Mouse (Mus musculus) large intestine, adult 2 months (tissue): ENCODE measurements around the gene Ect2. TPM values are rescaled to one million over a fixed set of nuclear protein-coding genes. Genes with fewer than 3 reads are reported as not detected.

Experiments
- DNase-seq: peaks from one replicate; pipeline ENCODE4 v3.0.0-alpha.2; 2012; ENCODE audit warnings: low read depth, low spot score
- WGBS: fragments of 180-500 bp; shearing (Covaris S2); methylation state at CpG from one replicate; pipeline ENCODE4 v1.1.7; 2018; 5-methylcytosine and 5-hydroxymethylcytosine counted together
- polyA plus RNA-seq: library from polyadenylated mRNA; depleted of rRNA; stranded (reverse); fragments of >200 nt; gene quantifications from 2 replicates; pipeline ENCODE4 v1.2.3, GENCODE M21; 2012; rRNA removed

Gene Ect2
- polyA plus RNA-seq, 1 experiment = 5.6 TPM

DNA sequence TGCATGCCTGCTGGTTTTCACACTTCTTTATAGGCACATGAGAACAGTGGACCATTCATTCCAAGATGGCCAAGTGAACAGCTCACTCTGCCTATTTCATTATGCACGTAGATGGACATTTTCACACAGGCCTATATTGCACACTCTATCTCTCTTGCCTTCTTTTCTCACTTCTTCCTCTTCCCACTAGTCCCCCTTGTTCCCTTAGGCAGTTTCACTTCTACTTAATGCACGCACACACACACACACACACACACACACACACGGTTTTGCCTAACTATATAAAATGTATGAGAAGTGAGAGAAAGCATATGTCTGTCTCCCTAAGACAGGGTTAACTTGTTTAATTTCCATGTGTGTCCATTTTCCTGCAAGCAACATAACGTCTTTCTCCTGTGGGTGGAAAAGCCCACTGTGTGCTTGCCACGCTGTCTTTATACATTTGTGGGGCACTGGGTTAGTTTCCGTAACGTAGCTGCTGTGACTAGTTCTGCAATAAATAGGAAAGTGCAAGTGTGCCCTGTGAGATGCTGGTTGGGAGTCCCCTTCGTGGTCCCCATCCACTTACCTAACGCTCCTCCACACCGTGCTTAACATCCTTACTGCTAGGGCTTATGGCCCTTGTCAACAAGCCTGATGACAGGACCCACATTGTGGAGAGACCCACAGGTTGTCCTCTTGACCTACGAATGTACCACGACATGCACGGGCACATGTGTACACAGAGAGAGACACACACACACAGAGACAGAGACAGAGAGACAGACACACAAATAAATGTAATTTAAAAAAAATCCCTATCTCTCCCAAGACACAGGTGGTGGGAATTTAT is 72.2 kb downstream of the Ect2 start:
- WGBS = 77% methylated on average over 13 of the region's 13 CpGs
- DNase-seq = no peak

DNA sequence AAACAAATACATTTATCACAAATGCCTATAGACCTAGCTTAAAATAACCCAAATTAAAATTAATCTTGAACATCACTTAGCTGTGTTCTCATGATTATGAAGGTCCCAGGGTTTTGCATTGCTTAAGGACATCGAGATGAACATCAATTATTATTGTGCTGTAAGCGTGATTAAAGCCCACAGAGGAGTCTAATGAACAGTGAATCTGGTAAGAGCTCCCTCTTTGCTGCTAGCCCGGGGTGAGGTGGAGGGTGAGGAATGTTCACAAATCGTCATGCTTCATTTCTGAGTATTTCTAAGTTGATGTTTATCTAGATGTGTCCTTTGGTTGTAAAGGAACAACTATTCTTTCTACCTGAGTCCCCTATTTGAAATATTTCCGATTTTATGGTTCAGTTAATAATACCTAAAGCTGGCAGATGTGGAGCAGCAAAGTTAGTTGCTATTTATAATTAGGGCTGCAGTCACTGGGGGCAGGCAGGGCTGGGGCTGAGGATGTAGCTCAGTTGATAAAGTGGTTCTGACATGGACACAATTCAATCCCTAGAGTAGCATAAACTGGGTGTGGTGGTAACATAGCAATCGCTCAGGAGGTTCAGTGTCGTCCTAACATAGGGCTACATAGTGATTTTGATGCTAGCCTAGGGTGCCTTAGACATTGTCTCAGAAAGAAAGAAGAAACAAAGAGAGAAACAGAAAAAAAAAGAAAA is 73.5 kb downstream of the Ect2 start:
- DNase-seq = no peak
- 78% methylated on average over 7 of the region's 7 CpGs for WGBS

DNA sequence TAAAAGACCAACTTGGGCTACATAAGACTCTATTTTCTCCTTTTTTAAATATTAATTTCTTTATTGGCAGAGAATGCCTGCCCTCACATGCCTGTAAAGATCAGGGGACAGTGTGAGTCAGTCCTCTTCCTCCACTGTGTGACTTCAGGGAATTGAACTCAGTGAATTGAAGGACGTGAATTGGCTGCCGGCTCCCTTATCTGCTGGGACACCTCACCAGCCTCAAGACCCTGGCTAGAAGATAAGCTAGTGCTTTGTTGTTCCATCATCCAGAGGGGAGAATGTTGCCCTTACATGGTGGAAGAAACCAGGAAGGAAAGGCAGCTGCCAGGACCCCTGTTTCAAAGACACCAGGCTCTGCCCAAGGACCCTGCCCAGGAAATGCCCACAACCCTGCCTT is 79.8 kb downstream of the Ect2 start:
- 88% methylated on average over 2 of the region's 2 CpGs for WGBS
- no peak for DNase-seq

DNA sequence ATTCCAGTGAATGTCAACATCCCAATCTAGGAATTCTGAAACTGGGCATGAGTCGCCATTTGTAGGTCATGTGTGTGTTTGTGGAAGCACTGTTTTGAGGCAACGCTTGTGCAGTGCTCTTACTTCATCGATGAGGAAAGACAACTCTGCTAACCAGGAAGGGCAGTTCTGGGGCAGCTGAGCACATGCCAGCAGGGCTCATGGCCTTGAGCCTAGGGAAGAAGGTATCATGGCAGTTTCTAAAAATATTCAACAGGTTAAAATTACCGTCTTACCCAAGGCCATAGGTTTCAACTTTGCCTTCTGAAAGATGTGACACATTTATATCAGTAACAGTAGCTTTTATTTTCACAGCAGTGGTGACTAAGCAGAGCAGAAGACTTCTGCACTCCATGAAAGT is 82.0 kb downstream of the Ect2 start:
- WGBS = 84% methylated on average over 4 of the region's 4 CpGs
- no peak for DNase-seq

DNA sequence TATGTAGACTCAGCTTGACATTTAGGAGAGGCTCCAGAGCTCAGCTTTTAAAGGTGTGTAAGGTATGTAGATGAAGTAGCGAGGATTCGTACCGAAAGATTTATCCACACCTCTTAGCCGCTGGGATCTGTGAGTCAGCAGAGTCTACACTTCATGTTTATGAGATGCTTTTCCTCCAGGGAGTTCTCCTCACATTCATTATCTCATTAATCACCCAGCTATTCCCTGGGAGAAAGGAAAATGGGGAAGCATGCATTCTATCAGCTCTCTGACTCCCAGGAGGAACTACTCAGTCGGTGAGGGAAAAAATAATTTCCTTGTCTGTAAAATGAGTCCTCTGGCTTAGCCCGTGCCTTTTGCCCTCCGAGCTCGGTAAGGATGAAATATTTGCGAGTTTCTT is 83.3 kb downstream of the Ect2 start:
- DNase-seq = no peak
- WGBS = 65% methylated on average over 9 of the region's 9 CpGs

DNA sequence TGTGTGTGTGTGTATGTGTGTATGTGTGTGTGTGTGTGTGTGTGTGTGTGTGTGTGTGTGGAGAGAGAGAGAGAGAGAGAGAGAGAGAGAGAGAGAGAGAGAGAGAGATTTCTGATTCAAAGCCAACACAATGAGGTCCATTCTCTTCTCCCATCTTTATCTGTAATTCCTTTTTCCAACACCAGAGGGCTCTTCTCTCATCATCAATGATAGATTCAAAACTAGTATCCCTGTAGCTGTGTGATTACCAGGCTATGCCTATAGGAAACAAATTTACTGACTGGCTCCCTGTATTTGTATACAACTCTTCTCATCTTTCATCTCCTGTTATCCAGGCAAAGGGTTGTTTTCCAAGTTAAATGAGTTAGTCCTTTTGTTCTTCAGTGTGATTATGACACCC is 86.5 kb downstream of the Ect2 start:
- peak; percentile 11 for DNase-seq

DNA sequence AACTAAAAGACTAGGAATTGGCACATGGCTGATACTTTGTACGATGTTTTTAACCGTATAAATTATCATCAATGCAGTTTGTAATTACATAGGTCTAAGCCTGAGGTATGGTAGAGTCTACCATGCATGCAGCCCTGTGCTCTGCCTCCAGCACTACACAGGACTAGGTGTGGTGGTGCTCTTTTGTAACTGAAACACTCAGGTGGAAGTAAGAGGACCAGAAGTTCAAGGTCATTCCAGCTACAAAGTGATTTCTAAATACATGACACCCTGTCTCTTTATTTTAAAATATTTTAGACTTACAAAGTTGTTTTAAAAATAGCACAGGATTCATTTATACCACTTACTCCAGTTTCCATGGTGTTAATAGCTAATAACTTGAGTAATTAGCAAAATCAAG is 88.8 kb downstream of the Ect2 start:
- 94% methylated on average over 2 of the region's 2 CpGs for WGBS
- no peak for DNase-seq

DNA sequence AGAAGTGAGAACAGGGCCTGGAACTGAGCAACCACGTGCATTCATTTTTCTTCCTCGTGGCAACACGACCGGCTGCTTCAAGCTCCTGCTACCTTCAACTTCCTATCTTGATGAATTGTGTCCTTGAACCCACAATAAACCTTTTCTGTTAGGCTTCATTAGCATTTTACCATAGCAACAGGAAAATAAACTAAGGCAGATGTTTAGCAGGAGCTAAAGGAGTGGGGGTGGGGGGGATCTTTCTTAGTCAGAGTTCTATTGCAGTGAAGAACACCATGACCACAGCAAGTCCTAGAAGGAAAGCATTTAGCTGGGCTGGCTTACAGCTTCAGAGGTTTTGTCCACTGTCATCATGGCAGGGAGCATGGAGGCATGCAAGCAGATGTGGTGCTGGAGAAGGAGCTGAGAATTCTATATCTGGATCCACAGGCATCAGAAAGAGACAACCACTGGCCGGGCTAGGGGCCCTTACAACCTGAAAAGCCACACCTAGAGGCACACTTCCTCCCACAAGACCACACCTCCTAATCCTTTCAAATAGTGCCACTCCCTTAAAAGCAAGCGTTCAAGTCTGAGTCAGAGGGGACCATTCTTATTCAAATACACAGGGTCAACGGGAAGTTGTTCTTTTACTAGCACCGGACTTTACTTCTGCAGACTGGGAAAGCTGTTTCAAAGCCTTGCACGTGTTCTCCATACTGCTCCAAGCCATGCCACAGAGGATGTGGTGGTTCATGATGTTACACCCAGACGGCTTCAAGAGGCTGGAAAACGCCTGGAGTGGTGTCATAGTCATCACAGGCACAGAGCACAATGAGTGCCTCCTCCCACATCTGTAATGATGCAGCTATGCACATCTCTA is 90.0 kb downstream of the Ect2 start:
- 56% methylated on average over 11 of the region's 11 CpGs for WGBS

DNA sequence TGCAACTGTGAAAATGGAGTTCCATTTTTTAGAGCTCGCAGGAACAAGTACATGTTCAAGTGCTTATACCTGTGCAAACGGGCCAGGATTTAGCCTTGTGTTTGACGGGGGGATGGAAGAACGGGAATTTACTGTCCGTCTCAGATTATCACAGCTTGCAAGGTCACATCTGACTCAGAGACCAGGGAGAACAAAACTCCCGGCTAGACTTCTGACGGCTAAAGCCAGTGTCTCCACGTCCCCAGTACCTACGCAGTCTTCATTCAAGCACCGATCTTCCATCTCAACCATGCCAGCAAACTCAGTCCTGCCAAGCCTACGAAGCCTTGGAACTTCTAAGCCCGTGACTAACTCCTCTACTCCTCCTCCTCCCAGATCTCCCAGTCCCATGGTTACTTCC is 93.2 kb downstream of the Ect2 start:
- 87% methylated on average over 12 of the region's 12 CpGs for WGBS
- DNase-seq = no peak

More for the DNA sequence above, 90.0 kb downstream of the Ect2 start:
- DNase-seq = no peak

DNA sequence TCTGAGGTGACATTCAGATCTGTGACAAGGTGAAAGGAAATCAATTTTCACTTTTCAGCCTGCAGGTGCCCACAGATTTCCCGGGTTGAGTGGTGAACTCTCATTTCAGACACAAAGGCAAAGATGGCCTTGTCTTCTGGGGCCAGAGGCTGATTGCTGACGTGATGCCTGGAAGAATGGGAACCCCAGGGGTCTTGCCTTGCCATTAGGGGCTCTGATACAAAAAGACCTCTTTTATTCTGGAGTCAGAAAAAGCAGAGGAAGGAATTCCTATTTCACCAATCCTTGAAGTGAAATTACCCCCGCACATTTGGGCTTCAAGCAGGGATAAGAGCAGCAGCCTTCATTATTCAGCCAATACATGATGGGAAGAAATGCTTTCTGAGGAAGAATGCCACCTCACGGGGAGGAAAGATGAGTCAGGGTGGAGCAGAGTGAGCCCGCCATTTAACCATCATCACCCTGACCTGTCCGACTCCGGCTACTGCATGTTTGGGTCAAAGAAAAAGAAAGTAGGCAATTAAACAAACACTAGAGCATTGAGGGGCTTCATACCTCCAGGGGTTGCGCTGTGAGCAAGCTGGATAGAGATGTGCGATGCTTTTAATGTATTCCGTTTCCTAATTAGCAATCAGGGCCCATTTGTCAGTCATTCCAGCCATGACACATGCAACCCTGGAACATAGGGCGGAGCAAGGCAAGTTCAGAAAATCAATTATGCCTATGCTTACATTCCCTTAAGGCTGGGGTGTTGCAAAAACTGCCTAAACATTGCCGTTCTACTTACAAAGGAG is 94.0 kb downstream of the Ect2 start:
- no peak for DNase-seq
- WGBS = 85% methylated on average over 12 of the region's 12 CpGs

DNA sequence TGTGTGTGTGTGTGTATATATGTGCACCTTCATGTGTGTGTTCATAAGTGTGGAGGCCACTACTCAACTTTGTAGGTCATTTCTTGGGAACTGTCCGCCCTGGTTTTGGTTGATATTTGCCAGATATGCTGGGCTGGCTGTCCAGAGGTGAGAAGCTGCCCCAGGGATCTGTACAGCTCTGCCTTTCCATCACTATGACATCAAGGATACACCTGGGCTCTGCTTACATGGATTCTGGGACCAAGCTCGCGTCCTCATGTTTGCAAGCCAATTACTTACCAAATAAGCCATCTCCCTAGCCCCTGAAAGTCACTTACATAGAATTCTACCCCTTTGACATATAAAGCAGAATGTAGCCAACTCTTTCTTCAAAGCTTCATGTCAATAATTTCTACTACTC is 98.2 kb downstream of the Ect2 start:
- 79% methylated on average over 3 of the region's 3 CpGs for WGBS
- DNase-seq = no peak

DNA sequence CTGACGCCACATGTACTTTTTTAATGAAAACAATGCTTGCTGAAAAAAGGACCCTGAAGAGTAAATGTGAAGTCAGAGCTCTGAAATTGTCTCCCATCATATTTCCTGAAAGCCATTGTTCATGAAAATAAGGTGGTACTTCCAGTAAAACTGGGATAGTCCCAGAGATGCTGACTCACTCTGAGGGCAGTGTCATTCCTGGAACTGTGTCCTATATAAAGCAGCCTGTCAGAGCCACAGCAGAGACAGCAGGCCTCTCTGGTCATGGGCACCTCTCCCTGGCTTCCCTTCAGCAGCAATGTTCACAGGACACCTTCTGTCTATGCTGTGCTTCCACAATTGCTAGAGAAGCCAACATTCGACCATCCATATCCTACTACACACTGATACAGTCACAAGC is 98.9 kb downstream of the Ect2 start:
- DNase-seq = no peak
- WGBS = 70% methylated on average over 2 of the region's 2 CpGs

Other genes starting within 250 kb of the Ect2 start
- gene Nceh1, start 29.1 kb upstream of the Ect2 start, polyA plus RNA-seq = 4.7 and 12.9 TPM in 2 replicates
- 9.3 and 17.4 TPM in 2 replicates for gene Tnfsf10, start 163.2 kb upstream of the Ect2 start, polyA plus RNA-seq
- gene Ghsr, start 217.5 kb upstream of the Ect2 start, polyA plus RNA-seq = not detected in 2 replicates